Mouse (Mus musculus) urinary bladder, postnatal 25 days (tissue): ENCODE data around the gene Rock2.
"Not testable (repeated sequence)": the region's sequence is repeated elsewhere in the genome, so short reads cannot be mapped to it uniquely, and the experiment has no call there.

ENCODE experiments used
- DNase-seq: peaks from one replicate; pipeline ENCODE4 v3.0.0; 2022; ENCODE audit warnings: low spot score

Gene Rock2

GRCm38 (mm10) chr12:16999739-17000497, 105.2 kb downstream of the Rock2 start, which contains the start of gene Pqlc3:
TSS of gene Pqlc3 (minus strand) at chr12:17000408.
- DNase-seq, result peak; percentile 77

GRCm38 (mm10) chr12:17000628-17001027, 105.9 kb downstream of the Rock2 start:
- no peak for DNase-seq

- no peak for DNase-seq
Observed at GRCm38 (mm10) chr12:17001211-17001610, 106.5 kb downstream of the Rock2 start.

GRCm38 (mm10) chr12:17009466-17009865, 114.8 kb downstream of the Rock2 start:
- no peak for DNase-seq

- DNase-seq, result peak; percentile 79
Observed at GRCm38 (mm10) chr12:17011100-17011870, 116.6 kb downstream of the Rock2 start, which contains the start of gene 2410004P03Rik. TSS of gene 2410004P03Rik (minus strand) at chr12:17011727.

- DNase-seq, result no peak
Observed at GRCm38 (mm10) chr12:17012067-17012899, 117.6 kb downstream of the Rock2 start.

- no peak for DNase-seq
Observed at GRCm38 (mm10) chr12:17015711-17016110, 121.0 kb downstream of the Rock2 start.

- DNase-seq, result peak; percentile 55
Observed at GRCm38 (mm10) chr12:17018468-17018867, 123.8 kb downstream of the Rock2 start.

GRCm38 (mm10) chr12:17021125-17021524, 126.4 kb downstream of the Rock2 start:
- DNase-seq, result not testable (repeated sequence)

- no peak for DNase-seq
Observed at GRCm38 (mm10) chr12:17022145-17022544, 127.5 kb downstream of the Rock2 start.

- no peak for DNase-seq
Observed at GRCm38 (mm10) chr12:17024554-17025110, 129.9 kb downstream of the Rock2 start.

GRCm38 (mm10) chr12:17032694-17033463, 138.2 kb downstream of the Rock2 start:
- peak; percentile 87 for DNase-seq

- no peak for DNase-seq
Observed at GRCm38 (mm10) chr12:17033464-17033841, 138.8 kb downstream of the Rock2 start.

GRCm38 (mm10) chr12:17034671-17035070, 140.0 kb downstream of the Rock2 start:
- DNase-seq, result no peak

- DNase-seq, result peak; percentile 10
Observed at GRCm38 (mm10) chr12:17035128-17035527, 140.4 kb downstream of the Rock2 start.

GRCm38 (mm10) chr12:17036532-17036931, 141.8 kb downstream of the Rock2 start:
- DNase-seq, result no peak

GRCm38 (mm10) chr12:17037053-17037610, 142.4 kb downstream of the Rock2 start:
- DNase-seq, result no peak
